Mouse (Mus musculus) midbrain, embryonic 14.5 days (tissue): ENCODE measurements around the gene Kcnk12. TPM values are rescaled to one million over a fixed set of nuclear protein-coding genes. Genes with fewer than 3 reads are reported as not detected.

ENCODE experiments used
- ATAC-seq: fragments of 200-750 bp; cut with Nextera tagmentation; 2 replicates; pipeline ENCODE4 v1.8.0; 2017; ENCODE audit warnings: moderate number of reproducible peaks, moderate library complexity; ENCODE audit not compliant: low FRiP score, low TSS enrichment
- DNase-seq: peaks from one replicate; pipeline ENCODE4 v3.0.0-alpha.2; 2015
- H3K27ac ChIP-seq: fragments of 300-500 bp; sonication (generic); replicated peaks from 2 replicates; pipeline ENCODE4 v1.5.1; 2014; ENCODE audit warnings: mild to moderate bottlenecking, low read depth, low read length, moderate library complexity
- H3K27me3 ChIP-seq: fragments of 300-500 bp; sonication (generic); 2 replicates; pipeline ENCODE4 v1.6.1; 2014; ENCODE audit warnings: low read length, control low read depth, mixed read lengths; ENCODE audit not compliant: control insufficient read depth, insufficient read depth
- H3K36me3 ChIP-seq: fragments of 300-500 bp; sonication (generic); 2 replicates; pipeline ENCODE4 v1.6.1; 2014; ENCODE audit warnings: low read length, control low read depth; ENCODE audit not compliant: control insufficient read depth, insufficient read depth
- H3K4me1 ChIP-seq: fragments of 300-500 bp; sonication (generic); 2 replicates; pipeline ENCODE4 v1.6.1; 2014; ENCODE audit warnings: mild to moderate bottlenecking, antibody characterized with exemption, low read length, control low read depth; ENCODE audit not compliant: control insufficient read depth, insufficient read depth
- H3K4me2 ChIP-seq: fragments of 300-500 bp; sonication (generic); 2 replicates; pipeline ENCODE4 v1.6.1; 2014; ENCODE audit warnings: mild to moderate bottlenecking, low read length, moderate library complexity
- H3K4me3 ChIP-seq: fragments of 300-500 bp; sonication (generic); replicated peaks from 2 replicates; pipeline ENCODE4 v1.5.1; 2014; ENCODE audit warnings: low read depth, low read length
- H3K9ac ChIP-seq: fragments of 300-500 bp; sonication (generic); replicated peaks from 2 replicates; pipeline ENCODE4 v1.6.1; 2014; ENCODE audit warnings: mild to moderate bottlenecking, low read length, moderate library complexity
- H3K9me3 ChIP-seq: fragments of 300-500 bp; sonication (generic); 2 replicates; pipeline ENCODE4 v1.6.1; 2016; ENCODE audit warnings: low read length, control low read depth, mixed read lengths; ENCODE audit not compliant: control insufficient read depth
- WGBS: fragments of 180-500 bp; shearing (Covaris S2); extraction: QIAGEN DNeasy Blood & Tissue Kit; methylation state at CpG from one replicate; pipeline ENCODE4 v1.1.7; 2014; 5-methylcytosine and 5-hydroxymethylcytosine counted together
- polyA plus RNA-seq: library from polyadenylated mRNA; unstranded; fragments of >200 nt; fragmentation: Nextera tagmentation; extraction: Ambion mirVana; gene quantifications from 2 replicates; pipeline ENCODE4 v1.2.1, GENCODE M21; 2014

The Kcnk12 gene
- polyA plus RNA-seq, 1 experiment from 2014 or later: 0.70 TPM

- Histone ChIP-seq H3K27ac (peak overlapping the region; percentile 74), H3K4me1 (peaks cover 11% of the 10 kb centered on the region), H3K27me3 (peaks cover 16% of the 10 kb centered on the region), H3K4me3 (peak overlapping the region; percentile 53), H3K36me3 (no peaks in the 10 kb centered on the region), H3K9ac (peak overlapping the region; percentile 58), H3K4me2 (peak overlapping the region; percentile 87), H3K9me3 (no peaks in the 10 kb centered on the region)
- DNase-seq (peak; percentile 52), ATAC-seq (peak; percentile 47)
- 9% methylated on average over 32 of the region's 32 CpGs for WGBS
Observed at GRCm38 (mm10) chr17:87744985-87745925, 52.5 kb downstream of the Kcnk12 start.

GRCm38 (mm10) chr17:87739835-87740234 is 58.0 kb downstream of the Kcnk12 start:
- Histone ChIP-seq H3K36me3 (no peaks in the 10 kb centered on the region), H3K4me3 (no peak overlapping the region), H3K27ac (no peak overlapping the region), H3K27me3 (no peaks in the 10 kb centered on the region), H3K4me2 (no peak overlapping the region), H3K9ac (no peak overlapping the region), H3K4me1 (no peaks in the 10 kb centered on the region), H3K9me3 (no peaks in the 10 kb centered on the region)
- no peak for ATAC-seq
- no peak for DNase-seq
- 56% methylated on average over 1 of the region's 1 CpGs for WGBS

- Histone ChIP-seq H3K4me1 (no peaks in the 10 kb centered on the region), H3K27ac (no peak overlapping the region), H3K9me3 (no peaks in the 10 kb centered on the region), H3K4me2 (no peak overlapping the region), H3K9ac (no peak overlapping the region), H3K27me3 (no peaks in the 10 kb centered on the region), H3K4me3 (no peak overlapping the region), H3K36me3 (no peaks in the 10 kb centered on the region)
- WGBS: 87% methylated on average over 3 of the region's 3 CpGs
- no peak for ATAC-seq
- DNase-seq: no peak
Observed at GRCm38 (mm10) chr17:87737144-87737543, 60.6 kb downstream of the Kcnk12 start.

- H3K4me2 ChIP-seq: no peak overlapping the region
- no peak overlapping the region for H3K27ac ChIP-seq
- ATAC-seq: no peak
- no peak for DNase-seq
- no peak overlapping the region for H3K4me3 ChIP-seq
- H3K36me3 ChIP-seq: no peaks in the 10 kb centered on the region
- H3K9me3 ChIP-seq: no peaks in the 10 kb centered on the region
- no peaks in the 10 kb centered on the region for H3K4me1 ChIP-seq
- WGBS: 89% methylated on average over 8 of the region's 8 CpGs
- H3K9ac ChIP-seq: no peak overlapping the region
- no peaks in the 10 kb centered on the region for H3K27me3 ChIP-seq
Observed at GRCm38 (mm10) chr17:87734471-87734870, 63.3 kb downstream of the Kcnk12 start.

- H3K4me1 ChIP-seq: no peaks in the 10 kb centered on the region
- H3K27me3 ChIP-seq: no peaks in the 10 kb centered on the region
- H3K4me2 ChIP-seq: no peak overlapping the region
- no peaks in the 10 kb centered on the region for H3K9me3 ChIP-seq
- H3K9ac ChIP-seq: no peak overlapping the region
- no peaks in the 10 kb centered on the region for H3K36me3 ChIP-seq
- WGBS: 88% methylated on average over 4 of the region's 4 CpGs
- no peak for DNase-seq
- no peak for ATAC-seq
- H3K4me3 ChIP-seq: no peak overlapping the region
- H3K27ac ChIP-seq: no peak overlapping the region
Observed at GRCm38 (mm10) chr17:87731962-87732361, 65.8 kb downstream of the Kcnk12 start.

GRCm38 (mm10) chr17:87726489-87727356 is 71.1 kb downstream of the Kcnk12 start:
- H3K4me3 ChIP-seq: no peak overlapping the region
- H3K27ac ChIP-seq: no peak overlapping the region
- H3K4me1 ChIP-seq: no peaks in the 10 kb centered on the region
- WGBS: 96% methylated on average over 12 of the region's 12 CpGs
- peaks cover 32% of the 10 kb centered on the region for H3K36me3 ChIP-seq
- no peaks in the 10 kb centered on the region for H3K9me3 ChIP-seq
- no peaks in the 10 kb centered on the region for H3K27me3 ChIP-seq
- DNase-seq (no peak), ATAC-seq (no peak)
- no peak overlapping the region for H3K4me2 ChIP-seq
- no peak overlapping the region for H3K9ac ChIP-seq

- H3K9me3 ChIP-seq: no peaks in the 10 kb centered on the region
- peaks cover 43% of the 10 kb centered on the region for H3K36me3 ChIP-seq
- no peak overlapping the region for H3K4me2 ChIP-seq
- H3K4me3 ChIP-seq: no peak overlapping the region
- H3K4me1 ChIP-seq: no peaks in the 10 kb centered on the region
- no peak for DNase-seq
- no peak overlapping the region for H3K27ac ChIP-seq
- WGBS: 89% methylated on average over 7 of the region's 7 CpGs
- H3K27me3 ChIP-seq: no peaks in the 10 kb centered on the region
- ATAC-seq: no peak
- H3K9ac ChIP-seq: no peak overlapping the region
Observed at GRCm38 (mm10) chr17:87724727-87725126, 73.1 kb downstream of the Kcnk12 start.

- Histone ChIP-seq H3K27me3 (no peaks in the 10 kb centered on the region), H3K27ac (no peak overlapping the region), H3K4me1 (no peaks in the 10 kb centered on the region), H3K36me3 (peaks cover 36% of the 10 kb centered on the region), H3K9me3 (no peaks in the 10 kb centered on the region), H3K9ac (no peak overlapping the region), H3K4me2 (no peak overlapping the region), H3K4me3 (no peak overlapping the region)
- ATAC-seq (no peak), DNase-seq (no peak)
- 80% methylated on average over 8 of the region's 8 CpGs for WGBS
Observed at GRCm38 (mm10) chr17:87700101-87700500, 97.7 kb downstream of the Kcnk12 start.
